Mouse (Mus musculus) forebrain, embryonic 11.5 days (tissue): ENCODE data around the gene 4930402H24Rik. TPM values are rescaled to one million over a fixed set of nuclear protein-coding genes. Genes with fewer than 3 reads are reported as not detected.

Experiments
- ATAC-seq: fragments of 200-750 bp; cut with Nextera tagmentation; replicated peaks from 2 replicates; pipeline ENCODE4 v1.8.0; 2017; ENCODE audit warnings: moderate TSS enrichment; ENCODE audit not compliant: low FRiP score
- DNase-seq: peaks from one replicate; pipeline ENCODE4 v3.0.0-alpha.2; 2017; ENCODE audit warnings: low spot score
- H3K27ac ChIP-seq: fragments of 300-500 bp; sonication (generic); 2 replicates; pipeline ENCODE4 v1.5.1; 2014; ENCODE audit warnings: low read depth, low read length
- H3K27me3 ChIP-seq: fragments of 300-500 bp; sonication (generic); 2 replicates; pipeline ENCODE4 v1.6.1; 2014; ENCODE audit warnings: mild to moderate bottlenecking, low read length, mixed read lengths; ENCODE audit not compliant: control insufficient read depth, insufficient read depth
- H3K36me3 ChIP-seq: fragments of 300-500 bp; sonication (generic); 2 replicates; pipeline ENCODE4 v1.6.1; 2014; ENCODE audit warnings: mild to moderate bottlenecking, low read length, moderate library complexity, mixed read lengths; ENCODE audit not compliant: control insufficient read depth, insufficient read depth
- H3K4me1 ChIP-seq: fragments of 300-500 bp; sonication (generic); replicated peaks from 2 replicates; pipeline ENCODE4 v1.6.1; 2014; ENCODE audit warnings: low read length, mixed read lengths; ENCODE audit not compliant: control insufficient read depth, insufficient read depth
- H3K4me2 ChIP-seq: fragments of 300-500 bp; sonication (generic); 2 replicates; pipeline ENCODE4 v1.6.1; 2014; ENCODE audit warnings: low read depth, mild to moderate bottlenecking, low read length, moderate library complexity, mixed read lengths; ENCODE audit not compliant: severe bottlenecking
- H3K4me3 ChIP-seq: fragments of 300-500 bp; sonication (generic); 2 replicates; pipeline ENCODE4 v1.5.1; 2014; ENCODE audit warnings: low read depth, low read length
- H3K9ac ChIP-seq: fragments of 300-500 bp; sonication (generic); 2 replicates; pipeline ENCODE4 v1.6.1; 2014; ENCODE audit warnings: low read length
- H3K9me3 ChIP-seq: fragments of 300-500 bp; sonication (generic); 2 replicates; pipeline ENCODE4 v1.6.1; 2016; ENCODE audit warnings: low read length, mixed read lengths; ENCODE audit not compliant: control insufficient read depth
- WGBS: fragments of 180-500 bp; shearing (Covaris S2); extraction: QIAGEN DNeasy Blood & Tissue Kit; methylation state at CpG from one replicate; pipeline ENCODE4 v1.1.7; 2014; 5-methylcytosine and 5-hydroxymethylcytosine counted together
- polyA plus RNA-seq: library from polyadenylated mRNA; unstranded; fragments of >200 nt; fragmentation: Nextera tagmentation; extraction: Ambion mirVana; gene quantifications from 2 replicates; pipeline ENCODE4 v1.2.1, GENCODE M21; 2014

Gene 4930402H24Rik
- polyA plus RNA-seq, 1 experiment from 2014 or later, result 53.1 TPM

DNA sequence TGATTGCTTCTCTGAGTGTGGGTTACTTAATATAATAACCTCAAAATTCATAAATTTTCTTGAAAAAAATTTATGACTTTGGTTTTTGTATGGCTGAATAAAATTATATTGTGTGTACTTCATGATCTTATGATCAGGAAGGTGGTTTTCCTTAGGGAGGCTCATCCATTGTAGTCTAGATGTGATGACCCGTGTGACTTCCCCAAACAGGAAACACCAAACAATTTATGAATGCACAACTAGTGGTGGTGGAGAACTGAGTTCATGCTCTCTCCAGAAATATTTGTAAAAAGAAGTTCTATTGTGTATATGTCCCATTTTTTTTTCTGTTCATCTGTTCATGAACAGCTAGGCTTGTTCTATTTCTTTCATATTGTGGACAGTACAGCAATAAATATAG lies 18.8 kb downstream of the 4930402H24Rik start:
- Histone ChIP-seq H3K9ac (no peak overlapping the region), H3K4me2 (no peak overlapping the region), H3K27ac (no peak overlapping the region), H3K27me3 (no peaks in the 10 kb centered on the region), H3K9me3 (no peaks in the 10 kb centered on the region), H3K4me3 (no peak overlapping the region), H3K36me3 (no peaks in the 10 kb centered on the region), H3K4me1 (no peaks in the 10 kb centered on the region)
- DNase-seq (no peak), ATAC-seq (no peak)
- WGBS, result 88% methylated on average over 1 of the region's 1 CpGs

DNA sequence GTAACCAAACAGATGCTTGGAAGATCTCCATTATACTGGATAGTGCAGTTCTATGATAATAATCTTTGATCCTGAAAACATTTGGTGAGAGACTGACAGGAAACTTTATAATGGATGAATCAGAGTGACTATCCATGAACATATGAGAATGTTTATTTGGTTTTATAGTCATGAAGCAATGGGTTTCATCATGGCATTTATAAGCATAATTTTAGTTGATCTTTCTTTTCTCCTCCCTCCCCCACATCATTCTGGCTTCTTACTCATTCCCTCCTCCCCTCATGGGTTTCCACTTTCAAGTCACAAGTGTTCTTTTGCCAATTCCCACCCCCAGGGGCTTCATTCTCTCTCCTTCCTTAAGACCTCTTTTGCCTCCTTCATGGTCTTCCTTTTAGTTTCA lies 19.2 kb downstream of the 4930402H24Rik start:
- Histone ChIP-seq H3K4me2 (no peak overlapping the region), H3K27me3 (no peaks in the 10 kb centered on the region), H3K36me3 (no peaks in the 10 kb centered on the region), H3K9ac (no peak overlapping the region), H3K27ac (no peak overlapping the region), H3K9me3 (no peaks in the 10 kb centered on the region), H3K4me3 (no peak overlapping the region), H3K4me1 (no peaks in the 10 kb centered on the region)
- DNase-seq (no peak), ATAC-seq (no peak)

DNA sequence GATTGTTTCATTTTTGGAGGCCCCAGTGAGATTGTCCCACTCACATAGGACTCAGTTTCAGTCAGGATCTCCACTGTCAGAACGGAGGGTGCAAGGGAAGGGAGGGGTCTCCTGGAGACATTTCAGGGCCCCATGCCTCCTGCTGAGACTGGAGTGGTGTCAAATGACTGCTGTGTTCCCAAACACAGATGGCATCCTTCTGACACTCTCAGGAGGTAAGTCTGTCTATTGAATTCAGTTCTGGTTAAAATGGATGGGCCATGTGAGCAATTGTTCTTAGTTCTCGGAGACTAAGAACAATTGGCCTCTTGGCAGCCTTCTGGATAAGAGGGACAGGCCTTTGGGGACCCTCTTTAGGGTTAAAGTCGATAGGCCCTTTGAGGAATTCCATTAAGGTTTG lies 28.8 kb downstream of the 4930402H24Rik start:
- no peak overlapping the region for H3K4me3 ChIP-seq
- H3K27ac ChIP-seq, result no peak overlapping the region
- H3K4me2 ChIP-seq, result no peak overlapping the region
- H3K27me3 ChIP-seq, result no peaks in the 10 kb centered on the region
- H3K4me1 ChIP-seq, result no peaks in the 10 kb centered on the region
- H3K9me3 ChIP-seq, result no peaks in the 10 kb centered on the region
- ATAC-seq (no peak), DNase-seq (no peak)
- 69% methylated on average over 3 of the region's 3 CpGs for WGBS
- no peak overlapping the region for H3K9ac ChIP-seq
- H3K36me3 ChIP-seq, result no peaks in the 10 kb centered on the region

DNA sequence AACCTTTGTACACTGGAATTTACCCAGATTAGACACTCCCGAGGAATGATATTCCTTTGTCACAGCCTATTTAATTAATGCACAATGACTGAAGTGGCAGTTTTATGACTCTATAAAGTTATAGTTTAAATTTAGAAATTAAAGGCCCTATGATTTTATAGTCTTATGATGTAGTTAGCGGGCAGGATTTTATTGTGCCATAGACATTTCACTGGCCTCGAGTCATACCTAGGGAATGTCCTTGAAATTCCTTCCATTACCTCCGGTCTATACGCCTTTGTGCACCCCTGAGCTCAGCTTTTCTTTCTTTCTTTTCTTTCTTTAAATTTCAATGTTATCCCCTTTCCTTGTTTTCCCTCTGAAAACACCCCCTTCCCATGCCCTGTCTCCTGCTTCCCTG lies 35.3 kb downstream of the 4930402H24Rik start:
- 89% methylated on average over 5 of the region's 5 CpGs for WGBS

DNA sequence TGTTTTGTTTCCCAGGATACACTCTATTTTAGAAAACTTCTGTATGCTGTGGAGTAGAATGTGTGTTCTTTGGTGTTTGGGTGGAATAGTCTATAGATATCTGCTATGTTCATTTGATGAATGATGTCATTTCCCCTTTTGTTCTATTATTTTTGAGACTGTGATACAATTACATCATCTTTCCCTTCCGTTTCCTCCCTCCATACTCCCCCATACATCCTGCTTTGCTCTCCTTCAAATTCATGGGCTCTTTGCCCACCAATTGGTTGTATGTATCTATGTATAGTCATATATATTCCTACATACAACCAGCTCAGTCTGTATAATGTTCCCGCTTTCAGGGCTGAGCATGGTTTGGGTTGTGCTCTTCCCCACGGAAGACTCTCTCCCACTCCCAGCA lies 44.1 kb downstream of the 4930402H24Rik start:
- ATAC-seq (no peak), DNase-seq (no peak)
- Histone ChIP-seq H3K4me2 (no peak overlapping the region), H3K4me3 (no peak overlapping the region), H3K36me3 (no peaks in the 10 kb centered on the region), H3K9ac (no peak overlapping the region), H3K4me1 (no peaks in the 10 kb centered on the region), H3K27ac (no peak overlapping the region), H3K9me3 (no peaks in the 10 kb centered on the region), H3K27me3 (no peaks in the 10 kb centered on the region)
- 83% methylated on average over 3 of the region's 3 CpGs for WGBS

More for the DNA sequence above, 35.3 kb downstream of the 4930402H24Rik start:
- Histone ChIP-seq H3K9me3 (no peaks in the 10 kb centered on the region), H3K4me1 (no peaks in the 10 kb centered on the region), H3K36me3 (no peaks in the 10 kb centered on the region), H3K27me3 (no peaks in the 10 kb centered on the region), H3K27ac (no peak overlapping the region), H3K4me3 (no peak overlapping the region), H3K4me2 (no peak overlapping the region), H3K9ac (no peak overlapping the region)
- DNase-seq (no peak), ATAC-seq (no peak)

- H3K9ac ChIP-seq, result no peak overlapping the region
- no peak overlapping the region for H3K27ac ChIP-seq
- no peak for DNase-seq
- ATAC-seq, result no peak
- H3K9me3 ChIP-seq, result no peaks in the 10 kb centered on the region
- no peaks in the 10 kb centered on the region for H3K27me3 ChIP-seq
- H3K4me3 ChIP-seq, result no peak overlapping the region
- WGBS, result 94% methylated on average over 1 of the region's 1 CpGs
- no peaks in the 10 kb centered on the region for H3K36me3 ChIP-seq
- H3K4me2 ChIP-seq, result no peak overlapping the region
- H3K4me1 ChIP-seq, result no peaks in the 10 kb centered on the region
Observed at GRCm38 (mm10) chr2:130852964-130853363, 53.2 kb downstream of the 4930402H24Rik start.

DNA sequence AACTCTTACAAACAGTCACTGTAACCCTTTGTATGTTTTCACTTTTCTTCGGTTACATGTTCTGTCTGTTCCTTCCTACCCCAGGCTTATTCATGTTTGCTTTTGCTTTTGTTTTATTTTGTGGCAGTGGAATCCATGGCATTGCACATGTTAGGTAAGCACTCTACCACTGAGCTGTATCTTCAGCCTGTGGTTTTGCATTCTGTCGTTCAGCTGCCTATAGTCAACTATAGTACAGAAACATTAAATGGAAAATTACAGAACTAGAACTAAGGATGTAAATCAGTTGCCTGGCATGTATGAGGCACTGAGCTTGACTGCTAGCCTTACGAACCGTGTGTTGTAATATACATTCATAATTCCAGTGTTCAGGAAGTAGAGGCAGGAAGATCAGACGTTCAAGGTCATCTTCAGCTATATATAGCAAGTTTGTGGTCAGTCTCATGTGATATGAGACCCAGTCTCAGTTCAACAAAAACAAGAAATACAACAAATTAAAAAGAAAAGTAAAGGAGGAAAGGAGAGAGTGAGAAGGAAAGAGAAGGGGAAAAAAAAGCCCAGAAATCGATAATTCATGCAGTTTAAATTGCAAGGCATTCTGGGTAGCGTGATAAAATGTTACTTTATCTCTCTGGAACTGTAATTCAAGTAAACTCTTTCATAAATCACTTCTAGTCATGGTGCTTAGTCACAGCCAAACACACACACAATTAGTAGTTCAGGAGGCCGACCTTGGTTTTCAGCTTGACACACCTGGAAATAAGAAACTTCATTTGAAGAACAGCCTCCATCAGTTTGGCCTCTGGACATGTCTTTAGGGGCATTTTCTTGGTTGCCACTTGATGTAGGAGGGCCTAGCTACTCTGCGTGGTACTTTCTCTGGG lies 54.6 kb downstream of the 4930402H24Rik start:
- Histone ChIP-seq H3K27me3 (no peaks in the 10 kb centered on the region), H3K4me1 (no peaks in the 10 kb centered on the region), H3K27ac (no peak overlapping the region), H3K4me2 (no peak overlapping the region), H3K4me3 (no peak overlapping the region), H3K9ac (no peak overlapping the region), H3K9me3 (no peaks in the 10 kb centered on the region), H3K36me3 (no peaks in the 10 kb centered on the region)
- WGBS, result 88% methylated on average over 9 of the region's 9 CpGs
- no peak for DNase-seq
- ATAC-seq, result no peak

GRCm38 (mm10) chr2:130849688-130850087 lies 56.5 kb downstream of the 4930402H24Rik start:
- Histone ChIP-seq H3K27me3 (no peaks in the 10 kb centered on the region), H3K9me3 (no peaks in the 10 kb centered on the region), H3K9ac (no peak overlapping the region), H3K27ac (no peak overlapping the region), H3K36me3 (no peaks in the 10 kb centered on the region), H3K4me2 (no peak overlapping the region), H3K4me1 (no peaks in the 10 kb centered on the region), H3K4me3 (no peak overlapping the region)
- 72% methylated on average over 4 of the region's 4 CpGs for WGBS
- ATAC-seq (no peak), DNase-seq (no peak)

- H3K4me3 ChIP-seq, result no peak overlapping the region
- H3K9me3 ChIP-seq, result no peaks in the 10 kb centered on the region
- H3K4me1 ChIP-seq, result no peaks in the 10 kb centered on the region
- 86% methylated on average over 4 of the region's 4 CpGs for WGBS
- no peak overlapping the region for H3K9ac ChIP-seq
- DNase-seq, result no peak
- H3K27me3 ChIP-seq, result no peaks in the 10 kb centered on the region
- no peaks in the 10 kb centered on the region for H3K36me3 ChIP-seq
- no peak overlapping the region for H3K27ac ChIP-seq
- no peak overlapping the region for H3K4me2 ChIP-seq
- ATAC-seq, result no peak
Observed at GRCm38 (mm10) chr2:130848313-130848712, 57.9 kb downstream of the 4930402H24Rik start.
